Mouse (Mus musculus): ENCODE data around the gene Cd177. TPM values are rescaled to one million over a fixed set of nuclear protein-coding genes. Genes with fewer than 3 reads are reported as not detected.
"Not testable (repeated sequence)": the region's sequence is repeated elsewhere in the genome, so short reads cannot be mapped to it uniquely, and the experiment has no call there.

Cd177 gene
- polyA plus RNA-seq, 1 experiment = 0.12 TPM

DNA sequence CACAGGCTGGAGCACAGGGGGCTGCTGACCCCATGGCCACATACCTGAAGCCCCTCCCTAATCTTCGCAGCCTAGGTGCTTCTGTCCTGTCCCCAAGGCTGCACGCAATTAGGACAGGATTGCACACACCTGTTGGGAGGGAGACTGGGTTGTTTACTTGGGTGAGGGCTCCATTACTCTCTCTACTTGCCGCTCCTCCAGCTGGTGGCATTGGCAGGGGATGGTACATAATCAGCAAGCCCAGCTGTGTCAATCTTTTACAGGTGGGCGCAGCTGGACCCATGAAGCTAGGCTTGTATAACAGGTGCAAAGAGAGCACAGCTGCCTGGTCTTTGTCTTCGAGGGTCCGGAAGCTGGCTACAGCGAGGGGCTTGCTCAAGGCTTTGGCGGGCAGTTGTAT, 2.5 kb upstream of the Cd177 start:
- no peaks in the 10 kb centered on the region for H3K4me1 ChIP-seq (ENCODE audit: control insufficient read depth)
- H3K4me3 ChIP-seq (replicated peaks) = no peak overlapping the region
- TF ChIP-seq GATA1 (IDR thresholded peaks at IDR 0.05; ENCODE audit: low read length) = no peak
- TF ChIP-seq TAL1 (IDR thresholded peaks at IDR 0.05; ENCODE audit: low read length) = no peak
- no peaks in the 10 kb centered on the region for H3K27me3 ChIP-seq (ENCODE audit: control insufficient read depth)
- H3K36me3 ChIP-seq (ENCODE audit: control insufficient read depth) = no peaks in the 10 kb centered on the region
- H3K9me3 ChIP-seq (ENCODE audit: control insufficient read depth, low read length) = no peaks in the 10 kb centered on the region

DNA sequence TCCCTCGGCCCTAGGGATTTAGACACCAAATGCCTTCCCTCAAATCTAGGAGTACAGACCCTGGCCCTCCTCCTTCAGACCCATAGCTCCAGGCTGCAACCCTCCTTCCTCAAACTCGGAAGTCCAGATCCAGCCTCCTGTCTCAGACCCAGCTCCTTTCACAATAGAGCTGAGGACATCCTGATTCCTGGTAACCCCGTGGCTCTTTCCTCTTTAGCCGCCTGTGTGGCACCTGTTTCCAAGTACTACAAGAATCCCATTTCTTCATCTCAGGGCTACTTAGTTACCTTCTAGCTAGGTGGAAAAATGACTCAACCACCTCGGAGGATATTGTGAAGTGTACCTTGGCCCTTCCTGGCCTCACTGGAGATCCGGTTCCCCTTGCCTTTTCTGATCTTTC, 1.1 kb upstream of the Cd177 start:
- Histone ChIP-seq H3K27me3 (ENCODE audit: control insufficient read depth) (no peaks in the 10 kb centered on the region), H3K4me1 (ENCODE audit: control insufficient read depth) (no peaks in the 10 kb centered on the region), H3K9me3 (ENCODE audit: control insufficient read depth, low read length) (no peaks in the 10 kb centered on the region), H3K36me3 (ENCODE audit: control insufficient read depth) (no peaks in the 10 kb centered on the region), H3K4me3 (replicated peaks) (no peak overlapping the region)
- TF ChIP-seq GATA1 (IDR thresholded peaks at IDR 0.05; ENCODE audit: low read length) (no peak), TAL1 (IDR thresholded peaks at IDR 0.05; ENCODE audit: low read length) (no peak)

DNA sequence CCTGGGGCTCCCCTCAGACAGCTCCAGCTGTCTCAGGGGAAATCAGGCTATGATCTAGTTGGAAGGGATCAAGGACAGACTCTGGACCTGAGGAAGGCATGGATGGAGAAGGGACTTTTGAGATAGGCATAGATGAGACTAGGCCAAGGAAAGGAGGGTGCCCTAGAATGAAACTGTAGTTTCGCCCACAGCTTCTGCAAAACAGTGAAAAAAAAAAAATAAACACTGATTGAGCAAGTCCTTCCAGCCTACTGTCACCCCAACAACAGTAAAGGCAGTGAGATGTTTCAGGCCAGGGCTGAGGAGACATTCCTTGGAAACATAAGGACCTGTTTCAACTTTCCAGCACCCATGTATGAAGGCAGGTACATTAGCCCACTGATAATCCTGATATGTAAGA, 1.6 kb downstream of the Cd177 start:
- no peak overlapping the region for H3K4me3 ChIP-seq (replicated peaks)
- no peaks in the 10 kb centered on the region for H3K36me3 ChIP-seq (ENCODE audit: control insufficient read depth)
- H3K27me3 ChIP-seq (ENCODE audit: control insufficient read depth) = no peaks in the 10 kb centered on the region
- no peaks in the 10 kb centered on the region for H3K4me1 ChIP-seq (ENCODE audit: control insufficient read depth)
- no peaks in the 10 kb centered on the region for H3K9me3 ChIP-seq (ENCODE audit: control insufficient read depth, low read length)
- TF ChIP-seq TAL1 (IDR thresholded peaks at IDR 0.05; ENCODE audit: low read length) (no peak), GATA1 (IDR thresholded peaks at IDR 0.05; ENCODE audit: low read length) (no peak)

DNA sequence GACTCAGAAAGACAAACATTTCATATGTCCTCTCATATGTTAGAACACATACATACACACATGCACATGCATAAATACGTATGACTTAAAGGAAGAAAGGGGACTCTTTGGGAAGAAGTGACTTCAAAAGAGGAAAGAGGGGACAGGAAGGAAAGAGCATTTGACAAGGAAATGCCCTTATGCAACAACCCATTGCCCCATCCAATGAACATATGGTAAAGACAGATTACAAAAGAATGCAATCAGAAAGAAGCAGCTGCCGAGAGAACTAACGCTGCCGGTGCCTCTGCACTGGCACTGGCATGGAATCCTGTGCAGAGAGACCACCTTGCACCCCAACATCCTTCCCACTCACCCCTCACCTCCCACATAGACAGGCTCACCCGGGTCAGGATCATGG, 6.6 kb downstream of the Cd177 start:
- Histone ChIP-seq H3K4me1 (ENCODE audit: control insufficient read depth) (no peaks in the 10 kb centered on the region), H3K27me3 (ENCODE audit: control insufficient read depth) (no peaks in the 10 kb centered on the region), H3K36me3 (ENCODE audit: control insufficient read depth) (no peaks in the 10 kb centered on the region), H3K9me3 (ENCODE audit: control insufficient read depth, low read length) (no peaks in the 10 kb centered on the region), H3K4me3 (replicated peaks) (no peak overlapping the region)
- TF ChIP-seq GATA1 (IDR thresholded peaks at IDR 0.05; ENCODE audit: low read length) (no peak), TAL1 (IDR thresholded peaks at IDR 0.05; ENCODE audit: low read length) (no peak)

DNA sequence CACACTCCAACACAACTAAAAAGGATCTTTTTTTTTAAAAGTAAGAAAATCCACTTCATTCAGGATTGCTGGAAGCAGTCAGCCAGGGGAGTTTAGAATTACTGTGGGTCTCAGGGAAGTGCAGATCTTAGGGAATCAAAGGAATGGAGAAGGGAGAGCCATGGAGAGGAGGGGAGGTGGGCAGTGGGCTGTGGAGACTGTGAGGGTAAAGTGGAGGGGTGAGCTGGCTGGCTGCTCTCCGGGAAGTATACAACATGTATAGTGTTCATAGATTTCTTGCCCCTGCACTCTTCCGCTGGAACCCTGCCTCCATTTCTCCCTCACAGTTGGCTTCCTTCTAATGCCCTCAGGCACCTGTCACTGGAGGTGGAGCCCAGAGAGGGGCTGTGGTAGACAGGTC, 8.5 kb downstream of the Cd177 start:
- Histone ChIP-seq H3K4me1 (ENCODE audit: control insufficient read depth) (no peaks in the 10 kb centered on the region), H3K27me3 (ENCODE audit: control insufficient read depth) (no peaks in the 10 kb centered on the region), H3K36me3 (ENCODE audit: control insufficient read depth) (no peaks in the 10 kb centered on the region), H3K9me3 (ENCODE audit: control insufficient read depth, low read length) (no peaks in the 10 kb centered on the region), H3K4me3 (replicated peaks) (no peak overlapping the region)
- no peak for TF ChIP-seq GATA1 (IDR thresholded peaks at IDR 0.05; ENCODE audit: low read length)
- TF ChIP-seq TAL1 (IDR thresholded peaks at IDR 0.05; ENCODE audit: low read length) = no peak

DNA sequence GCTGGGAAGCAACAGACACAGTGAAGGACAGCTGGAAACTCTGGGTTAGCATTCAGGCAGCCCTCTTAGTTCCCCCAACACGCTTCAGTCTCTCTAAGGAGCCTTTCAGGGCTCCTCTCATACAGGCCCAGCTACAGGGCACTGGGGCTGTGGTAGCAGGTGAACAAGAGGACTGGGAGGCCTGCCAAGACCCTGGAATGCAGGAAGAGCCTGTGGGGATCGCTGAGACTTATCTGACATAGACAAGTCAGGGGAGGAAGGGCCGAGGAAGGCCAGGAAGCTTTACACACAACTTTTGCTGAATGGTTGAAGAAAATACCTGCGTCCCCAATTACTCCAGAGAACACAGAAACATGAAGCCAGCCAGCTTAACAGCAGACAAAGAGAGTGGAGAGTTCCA, 9.4 kb downstream of the Cd177 start:
- Histone ChIP-seq H3K4me1 (ENCODE audit: control insufficient read depth) (no peaks in the 10 kb centered on the region), H3K27me3 (ENCODE audit: control insufficient read depth) (no peaks in the 10 kb centered on the region), H3K36me3 (ENCODE audit: control insufficient read depth) (no peaks in the 10 kb centered on the region), H3K9me3 (ENCODE audit: control insufficient read depth, low read length) (no peaks in the 10 kb centered on the region), H3K4me3 (replicated peaks) (no peak overlapping the region)
- TF ChIP-seq TAL1 (IDR thresholded peaks at IDR 0.05; ENCODE audit: low read length) (no peak), GATA1 (IDR thresholded peaks at IDR 0.05; ENCODE audit: low read length) (no peak)

DNA sequence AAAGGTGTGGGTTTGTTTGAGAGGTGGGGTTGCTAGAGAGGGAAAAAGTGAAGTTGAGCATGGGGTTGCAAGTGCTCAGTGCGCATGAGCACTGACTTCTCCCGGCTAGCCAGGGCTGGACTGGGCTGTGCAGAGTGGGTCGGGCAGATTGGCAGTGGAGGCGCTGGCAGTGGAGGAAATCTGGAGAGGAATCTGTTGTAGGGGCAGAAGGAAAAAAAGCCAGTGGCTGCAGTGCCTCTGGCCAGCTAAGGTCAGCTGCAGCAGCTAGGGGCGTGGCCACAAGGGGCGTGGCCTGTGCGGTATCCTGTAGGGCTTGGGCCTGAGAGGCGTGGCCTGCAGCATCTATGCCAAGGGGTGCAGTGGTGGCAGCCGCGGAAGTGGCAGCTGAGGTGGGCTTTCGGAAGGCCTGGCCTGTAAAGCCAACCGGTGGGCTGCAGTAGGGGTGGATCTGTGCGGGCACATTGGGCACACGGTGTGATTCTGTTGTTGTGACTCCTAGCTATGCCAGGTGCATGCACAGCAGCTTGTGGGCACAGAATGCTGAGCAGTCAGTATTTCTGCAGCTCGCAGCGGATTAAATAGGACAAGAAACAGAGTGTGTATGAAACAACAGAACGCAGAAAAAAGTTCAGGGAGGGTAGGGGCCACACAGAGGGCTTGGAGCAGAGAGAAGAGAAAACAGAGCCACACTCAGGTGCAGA, 24.0 kb downstream of the Cd177 start:
- Histone ChIP-seq H3K27me3 (ENCODE audit: control insufficient read depth) (peaks cover 4% of the 10 kb centered on the region; the same call in 1 of the 2 replicates), H3K4me1 (ENCODE audit: control insufficient read depth) (peaks cover 2% of the 10 kb centered on the region), H3K9me3 (ENCODE audit: control insufficient read depth, low read length) (no peaks in the 10 kb centered on the region; the same call in 1 of the 2 replicates), H3K4me3 (replicated peaks) (no peak overlapping the region), H3K36me3 (ENCODE audit: control insufficient read depth) (no peaks in the 10 kb centered on the region)
- TF ChIP-seq GATA1 (IDR thresholded peaks at IDR 0.05; ENCODE audit: low read length) (no peak), TAL1 (IDR thresholded peaks at IDR 0.05; ENCODE audit: low read length) (no peak)

DNA sequence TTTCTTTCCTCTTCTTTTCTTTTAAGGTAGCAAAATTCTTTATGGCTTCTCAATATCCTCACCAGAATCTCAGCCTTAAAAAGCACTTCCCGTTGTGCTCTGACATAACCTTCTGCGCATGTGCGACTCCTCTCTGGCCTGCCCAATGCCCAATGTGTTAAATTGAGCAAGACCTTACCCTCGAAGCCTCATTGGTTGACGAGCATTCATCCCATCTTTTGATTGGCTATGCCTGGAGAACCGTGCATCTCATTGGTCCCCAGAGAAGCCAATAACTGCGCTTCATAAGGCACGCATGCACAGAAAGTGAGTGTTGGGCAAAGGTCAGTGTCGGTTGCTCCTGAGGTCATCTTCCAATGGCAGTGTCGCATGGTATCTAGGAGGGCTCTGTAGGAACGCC, 33.3 kb downstream of the Cd177 start, which contains the start of gene Gm4763:
Gene Gm4763 (minus strand): TSS at position 101 of the 400 bp plus-strand sequence.
- H3K36me3 ChIP-seq (ENCODE audit: control insufficient read depth); H3K9me3 ChIP-seq (ENCODE audit: control insufficient read depth, low read length); H3K4me1 ChIP-seq (ENCODE audit: control insufficient read depth); H3K27me3 ChIP-seq (ENCODE audit: control insufficient read depth); H3K4me3 ChIP-seq (replicated peaks): not testable (repeated sequence)

DNA sequence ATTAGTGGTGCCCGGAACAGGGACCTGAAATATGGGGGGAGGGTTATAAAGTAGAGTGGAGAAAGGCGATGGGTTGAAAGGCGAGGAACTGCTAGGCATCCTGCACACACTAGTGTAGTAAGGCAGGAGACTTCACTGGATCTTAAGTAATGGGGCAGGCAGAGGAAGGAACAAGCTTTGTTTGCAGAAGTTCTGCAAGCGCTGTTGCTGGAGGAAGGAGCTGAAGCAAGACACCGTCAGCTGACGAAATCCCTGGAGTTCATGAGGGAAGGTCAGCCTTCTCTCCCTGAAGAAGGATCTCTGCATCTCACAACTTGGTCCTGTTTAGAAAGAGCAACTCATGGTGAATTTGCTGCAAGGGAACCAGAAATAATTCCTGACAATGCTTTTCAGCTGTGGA, 45.1 kb downstream of the Cd177 start:
- Histone ChIP-seq H3K9me3 (ENCODE audit: control insufficient read depth, low read length) (no peaks in the 10 kb centered on the region), H3K36me3 (ENCODE audit: control insufficient read depth) (no peaks in the 10 kb centered on the region), H3K4me1 (ENCODE audit: control insufficient read depth) (no peaks in the 10 kb centered on the region), H3K27me3 (ENCODE audit: control insufficient read depth) (no peaks in the 10 kb centered on the region), H3K4me3 (replicated peaks) (no peak overlapping the region)
- TF ChIP-seq GATA1 (IDR thresholded peaks at IDR 0.05; ENCODE audit: low read length) = no peak
- no peak for TF ChIP-seq TAL1 (IDR thresholded peaks at IDR 0.05; ENCODE audit: low read length)

DNA sequence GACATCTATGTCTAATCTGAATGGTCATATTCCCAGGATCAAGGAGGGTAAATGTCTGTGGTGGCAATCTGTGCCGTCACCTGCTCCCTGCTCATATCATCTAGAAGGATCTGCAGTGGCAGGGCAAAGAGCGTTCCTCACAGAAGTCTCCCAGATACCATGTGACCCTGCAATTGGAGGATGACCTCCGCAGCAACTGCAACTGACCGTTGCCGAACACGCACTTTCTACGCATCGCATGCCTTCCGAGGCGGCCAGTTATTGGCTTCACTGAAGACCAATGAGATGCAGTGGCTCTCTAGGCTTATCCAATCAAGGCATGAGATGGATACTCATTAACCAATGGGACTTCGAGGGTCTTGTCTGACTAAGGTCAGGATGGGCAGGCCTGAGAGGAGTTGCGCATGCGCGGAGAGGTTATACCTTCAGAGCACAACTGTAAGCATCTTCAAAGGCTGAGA, 51.2 kb downstream of the Cd177 start, which contains the start of gene BC049730:
Gene BC049730 (plus strand): TSS at position 411 of the 461 bp plus-strand sequence.
- Histone ChIP-seq H3K27me3 (ENCODE audit: control insufficient read depth) (no peaks in the 10 kb centered on the region), H3K9me3 (ENCODE audit: control insufficient read depth, low read length) (no peaks in the 10 kb centered on the region), H3K36me3 (ENCODE audit: control insufficient read depth) (no peaks in the 10 kb centered on the region), H3K4me1 (ENCODE audit: control insufficient read depth) (no peaks in the 10 kb centered on the region), H3K4me3 (replicated peaks) (no peak within 1 kb of the TSS)
- no peak for TF ChIP-seq GATA1 (IDR thresholded peaks at IDR 0.05; ENCODE audit: low read length)
- no peak for TF ChIP-seq TAL1 (IDR thresholded peaks at IDR 0.05; ENCODE audit: low read length)

DNA sequence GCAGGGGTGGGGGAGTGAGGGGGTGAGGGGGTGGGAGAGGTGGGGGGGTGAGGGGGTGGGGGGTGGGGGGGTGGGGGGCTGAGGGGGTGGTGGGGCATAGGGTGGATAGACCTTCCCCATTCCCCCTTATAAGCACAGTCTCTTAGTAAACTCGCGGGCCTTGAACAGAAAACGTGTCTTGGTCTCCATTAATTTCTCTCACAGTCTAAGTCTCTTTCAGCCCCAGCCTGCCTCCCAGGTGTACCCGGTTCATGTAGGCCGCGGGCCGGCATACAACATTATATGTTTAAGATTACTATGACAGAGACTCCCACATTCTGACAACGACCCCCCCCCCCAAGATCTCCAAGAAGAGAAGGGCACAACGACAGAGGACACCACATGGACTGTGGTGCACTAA, 57.3 kb downstream of the Cd177 start:
- H3K36me3 ChIP-seq (ENCODE audit: control insufficient read depth); H3K27me3 ChIP-seq (ENCODE audit: control insufficient read depth); H3K9me3 ChIP-seq (ENCODE audit: control insufficient read depth, low read length); H3K4me3 ChIP-seq (replicated peaks); H3K4me1 ChIP-seq (ENCODE audit: control insufficient read depth): not testable (repeated sequence)

DNA sequence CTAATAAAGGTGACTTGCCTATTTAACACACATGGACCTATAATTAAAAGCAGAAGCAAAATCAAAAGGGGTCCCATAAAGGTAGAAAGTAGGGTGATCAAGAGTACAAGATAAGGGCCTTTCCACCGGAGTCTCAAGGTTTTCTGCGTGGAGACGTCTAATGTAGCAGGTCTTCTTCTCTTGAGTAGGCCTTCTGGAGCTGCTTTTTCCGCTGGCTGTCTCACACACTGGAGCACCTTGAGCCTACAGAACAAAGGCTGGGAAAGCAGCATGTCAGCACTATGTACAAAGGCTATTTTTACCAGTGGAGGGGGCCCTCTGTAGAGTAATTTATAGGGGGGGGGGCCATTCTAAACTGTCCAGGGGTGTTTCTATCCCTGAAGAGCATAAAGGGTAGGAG, 62.2 kb downstream of the Cd177 start:
- H3K36me3 ChIP-seq (ENCODE audit: control insufficient read depth); H3K4me3 ChIP-seq (replicated peaks); H3K4me1 ChIP-seq (ENCODE audit: control insufficient read depth); H3K27me3 ChIP-seq (ENCODE audit: control insufficient read depth); H3K9me3 ChIP-seq (ENCODE audit: control insufficient read depth, low read length): not testable (repeated sequence)

Measured in erythroblast, embryonic 14.5 days (primary cell).